Mouse (Mus musculus): ENCODE results near the gene Atxn3. TPM values are rescaled to one million over a fixed set of nuclear protein-coding genes. Genes with fewer than 3 reads are reported as not detected.

Atxn3 gene
- polyA plus RNA-seq, 1 experiment from 2014 or later, result 10.4 TPM

GRCm38 (mm10) chr12:101980266-101980665 lies 22.2 kb upstream of the Atxn3 start:
- ATAC-seq (ENCODE audit: insufficient number of reproducible peaks, low FRiP score, low TSS enrichment, low read depth), result no peak
- H3K36me3 ChIP-seq (ENCODE audit: control insufficient read depth, insufficient read depth, low read length), result peaks cover 2% of the 10 kb centered on the region; the same call in 1 of the 2 replicates

GRCm38 (mm10) chr12:101979213-101979750 lies 21.2 kb upstream of the Atxn3 start:
- Histone ChIP-seq H3K27ac (replicated peaks; ENCODE audit: low read depth, low read length) (no peak overlapping the region), H3K4me3 (ENCODE audit: low read depth, low read length) (no peak overlapping the region), H3K9ac (ENCODE audit: low read length) (no peak overlapping the region), H3K9me3 (ENCODE audit: control insufficient read depth, low read length) (no peaks in the 10 kb centered on the region), H3K36me3 (ENCODE audit: control insufficient read depth, insufficient read depth, low read length) (0 out of 2 replicates have a peak, but pooled peaks cover 2% of the 10 kb centered on the region), H3K4me2 (ENCODE audit: low read depth, severe bottlenecking) (no peak overlapping the region), H3K4me1 (ENCODE audit: control insufficient read depth, insufficient read depth, low read length) (peaks cover 4% of the 10 kb centered on the region; the same call in 1 of the 2 replicates), H3K27me3 (ENCODE audit: control insufficient read depth, insufficient read depth, low read length) (no peaks in the 10 kb centered on the region)
- whole genome bisulfite sequencing, result 96% methylated on average over 8 of the region's 8 CpGs
- DNase-seq (ENCODE audit: low spot score) (no peak), ATAC-seq (ENCODE audit: insufficient number of reproducible peaks, low FRiP score, low TSS enrichment, low read depth) (no peak)

More at GRCm38 (mm10) chr12:101980266-101980665, 22.2 kb upstream of the Atxn3 start:
- no peak overlapping the region for H3K27ac ChIP-seq (replicated peaks; ENCODE audit: low read depth, low read length)
- H3K27me3 ChIP-seq (ENCODE audit: control insufficient read depth, insufficient read depth, low read length), result no peaks in the 10 kb centered on the region
- H3K4me1 ChIP-seq (ENCODE audit: control insufficient read depth, insufficient read depth, low read length), result peaks cover 4% of the 10 kb centered on the region; the same call in 1 of the 2 replicates
- no peak overlapping the region for H3K4me2 ChIP-seq (ENCODE audit: low read depth, severe bottlenecking)
- H3K4me3 ChIP-seq (ENCODE audit: low read depth, low read length), result no peak overlapping the region
- no peaks in the 10 kb centered on the region for H3K9me3 ChIP-seq (ENCODE audit: control insufficient read depth, low read length)
- WGBS, result 83% methylated on average over 5 of the region's 5 CpGs
- no peak for DNase-seq (ENCODE audit: low spot score)
- no peak overlapping the region for H3K9ac ChIP-seq (ENCODE audit: low read length)

- no peak overlapping the region for H3K27ac ChIP-seq (replicated peaks; ENCODE audit: low read depth, low read length)
These were observed 20.5 kb upstream of the Atxn3 start for GRCm38 (mm10) chr12:101978588-101978987.

GRCm38 (mm10) chr12:101978162-101978561 lies 20.1 kb upstream of the Atxn3 start:
- Histone ChIP-seq H3K27me3 (ENCODE audit: control insufficient read depth, insufficient read depth, low read length) (no peaks in the 10 kb centered on the region), H3K4me1 (ENCODE audit: control insufficient read depth, insufficient read depth, low read length) (peaks cover 4% of the 10 kb centered on the region; the same call in 1 of the 2 replicates), H3K27ac (replicated peaks; ENCODE audit: low read depth, low read length) (no peak overlapping the region), H3K4me2 (ENCODE audit: low read depth, severe bottlenecking) (no peak overlapping the region), H3K36me3 (ENCODE audit: control insufficient read depth, insufficient read depth, low read length) (no peaks in the 10 kb centered on the region), H3K9me3 (ENCODE audit: control insufficient read depth, low read length) (no peaks in the 10 kb centered on the region), H3K9ac (ENCODE audit: low read length) (no peak overlapping the region), H3K4me3 (ENCODE audit: low read depth, low read length) (no peak overlapping the region)
- ATAC-seq (ENCODE audit: insufficient number of reproducible peaks, low FRiP score, low TSS enrichment, low read depth) (no peak), DNase-seq (ENCODE audit: low spot score) (no peak)
- WGBS, result 87% methylated on average over 5 of the region's 5 CpGs

More at GRCm38 (mm10) chr12:101978588-101978987, 20.5 kb upstream of the Atxn3 start:
- WGBS, result 91% methylated on average over 1 of the region's 1 CpGs
- H3K4me2 ChIP-seq (ENCODE audit: low read depth, severe bottlenecking), result no peak overlapping the region
- no peaks in the 10 kb centered on the region for H3K27me3 ChIP-seq (ENCODE audit: control insufficient read depth, insufficient read depth, low read length)
- DNase-seq (ENCODE audit: low spot score) (no peak), ATAC-seq (ENCODE audit: insufficient number of reproducible peaks, low FRiP score, low TSS enrichment, low read depth) (no peak)
- H3K9me3 ChIP-seq (ENCODE audit: control insufficient read depth, low read length), result no peaks in the 10 kb centered on the region
- no peak overlapping the region for H3K9ac ChIP-seq (ENCODE audit: low read length)
- H3K4me3 ChIP-seq (ENCODE audit: low read depth, low read length), result no peak overlapping the region
- no peaks in the 10 kb centered on the region for H3K36me3 ChIP-seq (ENCODE audit: control insufficient read depth, insufficient read depth, low read length)
- peaks cover 4% of the 10 kb centered on the region; the same call in 1 of the 2 replicates for H3K4me1 ChIP-seq (ENCODE audit: control insufficient read depth, insufficient read depth, low read length)

- H3K36me3 ChIP-seq (ENCODE audit: control insufficient read depth, insufficient read depth, low read length), result peaks cover 3% of the 10 kb centered on the region; the same call in 1 of the 2 replicates
- ATAC-seq (ENCODE audit: insufficient number of reproducible peaks, low FRiP score, low TSS enrichment, low read depth), result no peak
- no peaks in the 10 kb centered on the region for H3K9me3 ChIP-seq (ENCODE audit: control insufficient read depth, low read length)
- no peak overlapping the region for H3K4me3 ChIP-seq (ENCODE audit: low read depth, low read length)
- H3K4me2 ChIP-seq (ENCODE audit: low read depth, severe bottlenecking), result no peak overlapping the region
- 92% methylated on average over 10 of the region's 10 CpGs for WGBS
- peaks cover 4% of the 10 kb centered on the region; the same call in 1 of the 2 replicates for H3K4me1 ChIP-seq (ENCODE audit: control insufficient read depth, insufficient read depth, low read length)
- H3K27me3 ChIP-seq (ENCODE audit: control insufficient read depth, insufficient read depth, low read length), result no peaks in the 10 kb centered on the region
- no peak overlapping the region for H3K9ac ChIP-seq (ENCODE audit: low read length)
- DNase-seq (ENCODE audit: low spot score), result no peak
- no peak overlapping the region for H3K27ac ChIP-seq (replicated peaks; ENCODE audit: low read depth, low read length)
These were observed 19.4 kb upstream of the Atxn3 start for GRCm38 (mm10) chr12:101977404-101977915.

- no peak for ATAC-seq (ENCODE audit: insufficient number of reproducible peaks, low FRiP score, low TSS enrichment, low read depth)
- WGBS, result 27% methylated on average over 13 of the region's 13 CpGs
- Histone ChIP-seq H3K4me1 (ENCODE audit: control insufficient read depth, insufficient read depth, low read length) (peaks cover 4% of the 10 kb centered on the region; the same call in 1 of the 2 replicates), H3K27ac (replicated peaks; ENCODE audit: low read depth, low read length) (no peak overlapping the region), H3K4me2 (ENCODE audit: low read depth, severe bottlenecking) (peak overlapping the region; percentile 69), H3K9me3 (ENCODE audit: control insufficient read depth, low read length) (no peaks in the 10 kb centered on the region), H3K9ac (ENCODE audit: low read length) (peak overlapping the region; percentile 93), H3K36me3 (ENCODE audit: control insufficient read depth, insufficient read depth, low read length) (peaks cover 3% of the 10 kb centered on the region; the same call in 1 of the 2 replicates), H3K4me3 (ENCODE audit: low read depth, low read length) (peak overlapping the region; percentile 91), H3K27me3 (ENCODE audit: control insufficient read depth, insufficient read depth, low read length) (no peaks in the 10 kb centered on the region)
- no peak for DNase-seq (ENCODE audit: low spot score)
These were observed 18.8 kb upstream of the Atxn3 start for GRCm38 (mm10) chr12:101976651-101977403.

- H3K27me3 ChIP-seq (ENCODE audit: control insufficient read depth, insufficient read depth, low read length), result no peaks in the 10 kb centered on the region
- peak within 1 kb of the TSS; percentile 69 for H3K4me2 ChIP-seq (ENCODE audit: low read depth, severe bottlenecking)
- WGBS, result under 1% methylated on average over 77 of the region's 77 CpGs
- peak within 1 kb of the TSS; percentile 93 for H3K9ac ChIP-seq (ENCODE audit: low read length)
- ATAC-seq (ENCODE audit: insufficient number of reproducible peaks, low FRiP score, low TSS enrichment, low read depth) (peak; percentile 97), DNase-seq (ENCODE audit: low spot score) (peak; percentile 88)
- peaks cover 3% of the 10 kb centered on the region; the same call in 1 of the 2 replicates for H3K36me3 ChIP-seq (ENCODE audit: control insufficient read depth, insufficient read depth, low read length)
- peak within 1 kb of the TSS; percentile 91 for H3K4me3 ChIP-seq (ENCODE audit: low read depth, low read length)
- no peaks in the 10 kb centered on the region for H3K9me3 ChIP-seq (ENCODE audit: control insufficient read depth, low read length)
- peaks cover 4% of the 10 kb centered on the region; the same call in 1 of the 2 replicates for H3K4me1 ChIP-seq (ENCODE audit: control insufficient read depth, insufficient read depth, low read length)
- H3K27ac ChIP-seq (replicated peaks; ENCODE audit: low read depth, low read length), result peak within 1 kb of the TSS; percentile 75
These were observed 17.8 kb upstream of the Atxn3 start, which contains the start of gene Cpsf2 for GRCm38 (mm10) chr12:101975601-101976571. Gene Cpsf2 (plus strand): TSS chr12:101975988.
